Mouse (Mus musculus) gastrocnemius, postnatal 36 days (tissue): Measurements from ENCODE around the gene Tnrc18. TPM values are rescaled to one million over a fixed set of nuclear protein-coding genes. Genes with fewer than 3 reads are reported as not detected.

Source experiments
- DNase-seq, 2 experiments: peaks; one replicate each; pipeline ENCODE4 v3.0.0; 2022
- intact Hi-C: fragments of 180-260 bp; cut with DNase I; formaldehyde crosslinking; loops from one replicate; pipeline ENCODE4 v1.15.1; 2025
- total RNA-seq, 2 experiments: library from RNA; stranded (reverse); gene quantifications; 2 replicates each; pipeline ENCODE4 v1.2.3; 2021

The Tnrc18 gene
- total RNA-seq, 2 experiments from 2014 or later, result 27.1 to 27.6 TPM

DNA sequence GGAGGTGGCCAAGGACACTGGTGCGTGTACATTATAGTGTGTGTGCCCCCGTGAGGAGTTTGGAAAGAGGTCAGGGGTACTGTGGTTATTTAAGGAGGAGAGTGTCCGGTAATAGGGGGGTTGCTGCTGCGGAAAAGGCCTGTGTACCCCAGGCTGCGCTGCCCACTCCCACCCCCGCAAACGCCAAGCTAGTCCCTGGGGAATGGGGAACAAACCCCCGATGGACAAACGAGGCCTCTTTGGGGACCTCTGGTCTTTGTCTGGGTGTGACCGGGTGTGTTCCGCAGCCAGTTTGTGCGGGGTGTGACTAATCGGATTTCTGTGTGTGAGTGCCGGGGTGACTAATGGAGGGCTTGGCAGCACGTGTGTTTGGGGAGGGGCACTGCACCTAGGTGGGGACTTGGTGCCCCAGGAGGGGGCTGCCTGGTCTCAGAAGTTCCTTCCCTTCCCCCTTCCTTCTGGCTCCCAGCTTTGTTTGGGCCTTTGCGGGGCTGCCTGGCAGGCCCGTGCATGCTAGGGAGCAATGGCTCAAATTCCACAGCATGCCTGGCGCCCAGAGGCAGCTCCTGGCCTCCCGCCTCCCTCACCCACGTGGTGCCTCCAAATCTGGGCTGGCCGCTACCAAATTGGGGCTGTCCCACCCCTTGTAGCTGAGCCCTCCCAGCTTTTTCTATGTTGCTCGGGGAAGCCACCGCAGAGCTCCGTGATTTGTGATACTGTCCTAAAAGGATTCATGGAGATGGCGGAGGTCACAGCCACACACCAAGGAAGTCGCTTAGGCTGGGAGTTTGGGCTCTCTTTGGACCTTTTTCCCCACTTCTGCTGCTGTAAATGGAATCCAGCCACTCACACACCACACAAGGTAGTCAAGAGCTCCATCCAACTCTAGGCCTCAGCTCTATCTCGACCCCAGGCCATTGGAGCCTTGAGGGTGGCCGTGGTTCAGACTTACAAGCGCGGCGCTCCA, 5.9 kb upstream of the Tnrc18 start:
- intact Hi-C loops, result loop anchor here (5.0 kb wide), 1 partner anchor 54 kb away; no protein-coding TSS in a partner anchor

GRCm38 (mm10) chr5:142822286-142823095, 5.0 kb upstream of the Tnrc18 start:
- intact Hi-C loops, result loop anchor here (5.0 kb wide), 1 partner anchor 55 kb away; no protein-coding TSS in a partner anchor
- DNase-seq, result peak; percentile 20 to 65

More for the DNA sequence above, 5.9 kb upstream of the Tnrc18 start:
- peak; percentile 87 to 89 for DNase-seq

DNA sequence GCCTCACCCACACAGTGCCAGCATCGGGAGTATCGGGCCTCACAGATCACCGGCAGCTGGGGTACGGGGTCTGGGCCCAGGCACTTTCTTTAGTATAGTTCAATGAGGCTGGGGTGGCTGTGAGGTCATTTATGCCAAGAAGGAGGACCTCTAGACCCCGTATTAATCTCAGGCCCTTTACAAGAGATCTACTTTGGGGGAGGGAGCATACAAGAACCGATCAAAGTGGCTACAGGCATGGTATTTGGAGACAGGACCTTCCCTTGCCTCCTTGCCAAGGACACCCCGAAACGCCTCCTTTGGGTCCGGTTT, 4.5 kb upstream of the Tnrc18 start:
- no peak for DNase-seq
- intact Hi-C loops, result loop anchor here (5.0 kb wide), 1 partner anchor 55 kb away; no protein-coding TSS in a partner anchor

GRCm38 (mm10) chr5:142821266-142821973, 4.0 kb upstream of the Tnrc18 start:
- peak; percentile 90 to 94 for DNase-seq
- intact Hi-C loops, result loop anchor here (5.0 kb wide), 1 partner anchor 56 kb away; no protein-coding TSS in a partner anchor

GRCm38 (mm10) chr5:142820276-142821265, 3.1 kb upstream of the Tnrc18 start:
- DNase-seq, result peak; percentile 68 to 79
- intact Hi-C loops, result loop anchor here (5.0 kb wide), 1 partner anchor 57 kb away; no protein-coding TSS in a partner anchor

DNA sequence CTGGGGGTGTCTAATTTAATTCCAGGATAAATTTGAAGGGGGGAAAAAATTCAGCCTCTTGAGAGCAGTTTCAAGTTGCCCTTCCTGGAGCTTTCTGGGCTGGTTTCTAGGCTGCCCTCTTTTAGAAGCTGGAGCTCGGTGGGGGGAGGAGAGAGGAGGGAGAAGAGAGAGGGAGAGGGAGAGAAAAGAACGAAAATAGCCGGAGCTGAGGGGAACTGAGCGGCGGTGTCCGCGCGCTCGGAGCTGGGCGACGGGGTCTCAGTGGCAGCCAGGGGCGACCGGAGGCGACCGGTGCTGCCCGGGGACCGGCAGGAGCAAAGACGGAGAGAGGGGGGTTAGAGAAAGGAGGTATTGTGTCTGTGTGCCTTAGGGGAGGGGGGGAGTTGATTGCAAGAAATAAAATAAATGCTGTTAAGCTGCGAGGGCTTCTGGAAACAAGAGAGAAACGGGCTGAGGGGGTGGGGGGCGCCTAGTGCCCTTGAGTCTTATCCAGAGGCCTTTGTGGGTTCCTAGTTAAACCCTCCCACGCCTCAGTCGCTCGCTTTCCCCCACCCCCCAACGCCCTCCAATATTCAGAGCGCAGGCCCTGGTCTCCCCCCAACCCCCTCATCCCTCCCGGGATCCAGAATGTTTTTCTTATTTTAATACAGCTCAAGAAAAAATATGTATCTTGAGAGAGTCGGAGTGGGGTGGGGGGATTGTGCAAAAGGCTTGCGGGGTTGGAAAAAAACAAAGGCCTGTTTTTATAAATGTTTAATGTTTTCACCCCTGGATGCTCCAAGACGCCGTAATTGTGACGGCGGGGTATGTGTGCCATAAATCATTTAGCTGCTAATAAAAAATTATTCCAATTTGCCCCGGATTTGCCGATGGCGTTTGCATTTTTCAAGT, 2.2 kb upstream of the Tnrc18 start:
- peak in 1 of 2 experiments; percentile 50 for DNase-seq
- intact Hi-C loops, result loop anchor here (5.0 kb wide), 1 partner anchor 58 kb away; no protein-coding TSS in a partner anchor

DNA sequence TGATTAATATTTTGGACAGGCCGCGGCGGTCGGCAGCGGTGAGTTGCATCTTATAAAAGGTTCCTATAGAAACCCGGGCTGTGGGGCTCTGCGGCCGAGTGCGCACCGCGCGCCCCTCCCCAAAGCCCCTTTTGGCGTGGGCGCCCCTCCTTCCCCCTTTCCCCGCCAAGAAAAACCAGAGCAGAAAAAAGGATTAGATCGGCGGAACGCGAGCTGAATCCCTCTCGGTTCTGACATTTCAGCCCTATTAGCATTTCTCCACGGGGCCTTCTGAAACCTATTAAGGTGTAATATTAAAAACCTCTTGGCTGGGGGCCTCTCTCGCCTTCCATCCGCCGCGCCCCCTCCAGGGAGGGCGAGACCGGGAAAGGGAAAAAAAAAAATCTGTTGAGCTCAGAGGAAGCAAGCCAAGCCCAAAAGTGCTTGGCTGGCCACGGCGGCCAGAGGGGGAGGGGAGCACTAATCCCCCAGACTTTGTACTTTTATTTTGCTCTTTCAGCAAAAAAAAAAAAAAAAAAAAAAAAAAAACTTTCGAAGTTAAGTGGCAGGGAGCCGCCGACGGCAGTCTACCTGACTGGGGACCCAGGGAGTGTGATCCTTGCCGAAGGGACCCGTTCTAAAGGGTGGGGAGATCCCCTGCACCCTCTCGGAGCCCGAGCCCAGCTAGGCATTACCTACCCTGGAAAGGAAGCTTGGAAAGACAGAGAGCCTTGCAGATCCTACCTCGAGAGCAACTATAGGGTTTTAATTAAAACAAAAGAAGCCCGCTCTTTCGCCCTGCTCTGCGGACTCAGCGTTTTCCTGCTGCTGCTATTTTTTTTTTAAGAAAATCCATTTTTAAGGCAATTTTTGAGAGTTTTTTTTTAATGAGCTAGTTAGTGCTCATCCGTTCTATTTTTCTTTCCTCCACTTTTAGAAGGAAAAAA, 1.2 kb upstream of the Tnrc18 start:
- intact Hi-C loops, result no loop called here
- DNase-seq, result peak; percentile 65 to 69

- intact Hi-C loops, result no loop called here
Measured at GRCm38 (mm10) chr5:142816811-142817523, 495 bp downstream of the Tnrc18 start.

GRCm38 (mm10) chr5:142816031-142816810, 1.2 kb downstream of the Tnrc18 start:
- intact Hi-C loops, result no loop called here
- peak; percentile 36 to 60 for DNase-seq

More at GRCm38 (mm10) chr5:142816811-142817523, 495 bp downstream of the Tnrc18 start:
- peak; percentile 63 to 79 for DNase-seq

GRCm38 (mm10) chr5:142815421-142816001, 2.0 kb downstream of the Tnrc18 start:
- peak in 1 of 2 experiments; percentile 47 for DNase-seq
- intact Hi-C loops, result no loop called here

GRCm38 (mm10) chr5:142814711-142815420, 2.6 kb downstream of the Tnrc18 start:
- peak; percentile 19 to 66 for DNase-seq
- intact Hi-C loops, result loop anchor here (5.0 kb wide), 1 partner anchor 43 kb away; no protein-coding TSS in a partner anchor

- peak in 1 of 2 experiments; percentile 41 for DNase-seq
- intact Hi-C loops, result loop anchor here (5.0 kb wide), 1 partner anchor 42 kb away; no protein-coding TSS in a partner anchor
Measured at GRCm38 (mm10) chr5:142814161-142814651, 3.3 kb downstream of the Tnrc18 start.

DNA sequence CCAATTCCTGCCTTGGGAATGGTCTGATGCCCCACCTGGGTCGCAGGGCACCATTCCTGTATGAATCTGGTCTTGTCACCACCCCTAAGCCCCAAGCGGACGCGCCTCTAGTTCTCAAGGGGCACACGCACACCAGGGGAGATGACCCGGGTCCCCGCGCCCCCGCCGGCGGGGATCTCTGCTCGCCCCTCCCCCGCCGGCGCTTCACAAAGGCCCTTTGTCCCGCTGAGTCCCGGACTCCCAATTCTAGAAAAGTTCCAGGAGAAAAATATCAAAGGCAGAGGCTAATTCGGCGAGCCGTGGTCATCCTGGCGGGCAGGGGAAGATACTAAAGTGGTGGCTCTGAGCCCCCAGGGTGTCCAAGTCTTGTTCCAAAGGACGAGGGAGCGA, 3.7 kb downstream of the Tnrc18 start:
- intact Hi-C loops, result loop anchor here (5.0 kb wide), 1 partner anchor 41 kb away; no protein-coding TSS in a partner anchor
- no peak for DNase-seq
